Mouse (Mus musculus) adrenal gland, postnatal 4 days (tissue): ENCODE results near the gene Rtn4r. TPM values are rescaled to one million over a fixed set of nuclear protein-coding genes. Genes with fewer than 3 reads are reported as not detected.
"Not testable (repeated sequence)": the region's sequence is repeated elsewhere in the genome, so short reads cannot be mapped to it uniquely, and the experiment has no call there.

ENCODE experiments used
- DNase-seq, 2 experiments: peaks; one replicate each; pipeline ENCODE4 v3.0.0; 2021 to 2022; ENCODE audit warnings: low spot score in 2 of 2, mixed read lengths in 2 of 2
- microRNA-seq: library from miRNA; unstranded; fragments of <30 nt; microRNA quantifications from one replicate; pipeline ENCODE4 v1.2.0, GENCODE M21; 2021
- total RNA-seq, 2 experiments: library from RNA; stranded (reverse); gene quantifications; 2 replicates each; pipeline ENCODE4 v1.2.3; 2021

Rtn4r gene
- total RNA-seq, 2 experiments from 2014 or later: 0.98 to 0.99 TPM

- no peak for DNase-seq
These were observed 59.8 kb downstream of the Rtn4r start for GRCm38 (mm10) chr16:18187221-18187620.

GRCm38 (mm10) chr16:18191006-18191405, 63.6 kb downstream of the Rtn4r start:
- DNase-seq: no peak

GRCm38 (mm10) chr16:18194208-18194985, 67.0 kb downstream of the Rtn4r start:
- no peak for DNase-seq

GRCm38 (mm10) chr16:18195068-18195467, 67.6 kb downstream of the Rtn4r start:
- DNase-seq: no peak

- not testable (repeated sequence) for DNase-seq
These were observed 68.1 kb downstream of the Rtn4r start for GRCm38 (mm10) chr16:18195561-18195960.

- DNase-seq: no peak
These were observed 70.4 kb downstream of the Rtn4r start for GRCm38 (mm10) chr16:18197881-18198280.

- no peak for DNase-seq
These were observed 71.1 kb downstream of the Rtn4r start for GRCm38 (mm10) chr16:18198365-18199098.

GRCm38 (mm10) chr16:18200062-18200461, 72.6 kb downstream of the Rtn4r start:
- DNase-seq: no peak

- DNase-seq: no peak
These were observed 74.2 kb downstream of the Rtn4r start for GRCm38 (mm10) chr16:18201620-18202019.

Small RNA genes within 50 kb of the gene (microRNA-seq; reads per million reads assigned to microRNA genes)
- gene Mir6366: not detected

Other genes with a start within 250 kb of the Rtn4r start
- gene Gm20518, start 236.0 kb upstream of the Rtn4r start, total RNA-seq: under 1 TPM; 0.20 to 0.45 TPM
- under 1 TPM in 1 of 2 experiments, not detected in 1; 0.14 TPM for gene Tssk1, start 233.4 kb upstream of the Rtn4r start, total RNA-seq
- gene Dgcr2, start 229.1 kb upstream of the Rtn4r start, total RNA-seq: 10 to 100 TPM; 81.6 to 84.4 TPM
- gene Tssk2, start 229.0 kb upstream of the Rtn4r start, total RNA-seq: not detected
- 10 to 100 TPM; 33.0 to 33.6 TPM for gene Ess2, start 216.3 kb upstream of the Rtn4r start, total RNA-seq
- not detected for gene Gsc2, start 212.6 kb upstream of the Rtn4r start, total RNA-seq
- 10 to 100 TPM; 98.4 to 98.6 TPM for gene Slc25a1, start 199.4 kb upstream of the Rtn4r start, total RNA-seq
- not detected for gene Vpreb2, start 147.2 kb upstream of the Rtn4r start, total RNA-seq
- gene Dgcr6, start 74.8 kb upstream of the Rtn4r start, total RNA-seq: 10 to 100 TPM; 52.6 to 57.4 TPM
- gene Prodh, start 37.4 kb upstream of the Rtn4r start, total RNA-seq: 10 to 100 TPM; 13.8 to 19.0 TPM
- not detected for gene Ccdc188, start 90.2 kb downstream of the Rtn4r start, total RNA-seq
- gene Zdhhc8, start 107.5 kb downstream of the Rtn4r start, total RNA-seq: 10 to 100 TPM; 26.7 to 27.0 TPM
- gene Trmt2a, start 121.0 kb downstream of the Rtn4r start, total RNA-seq: 10 to 100 TPM; 55.7 to 58.8 TPM
- 100 to 1,000 TPM; 167 to 187 TPM for gene Ranbp1, start 121.1 kb downstream of the Rtn4r start, total RNA-seq
- gene Gm49776, start 130.7 kb downstream of the Rtn4r start, total RNA-seq: not detected
- gene Dgcr8, start 161.6 kb downstream of the Rtn4r start, total RNA-seq: 10 to 100 TPM; 49.7 to 58.4 TPM
- gene Tango2, start 220.5 kb downstream of the Rtn4r start, total RNA-seq: 10 to 100 TPM; 42.3 to 45.5 TPM
- gene Arvcf, start 220.5 kb downstream of the Rtn4r start, total RNA-seq: 10 to 100 TPM; 56.9 to 59.4 TPM